Mouse (Mus musculus) intestine, embryonic 14.5 days (tissue): ENCODE results near the gene Mark4. TPM values are rescaled to one million over a fixed set of nuclear protein-coding genes. Genes with fewer than 3 reads are reported as not detected.

ENCODE experiments used
- ATAC-seq: fragments of 200-750 bp; cut with Nextera tagmentation; replicated peaks from 2 replicates; pipeline ENCODE4 v1.8.0; 2017; ENCODE audit warnings: low read depth, moderate number of reproducible peaks, moderate TSS enrichment, moderate library complexity; ENCODE audit not compliant: low FRiP score, low TSS enrichment
- DNase-seq: peaks from one replicate; pipeline ENCODE4 v3.0.0-alpha.2; 2018; ENCODE audit warnings: low spot score
- H3K27ac ChIP-seq: fragments of 300-500 bp; sonication (generic); 2 replicates; pipeline ENCODE4 v1.5.1; 2014; ENCODE audit warnings: low read depth, mild to moderate bottlenecking, control low read depth
- H3K27me3 ChIP-seq: fragments of 300-500 bp; sonication (generic); replicated peaks from 2 replicates; pipeline ENCODE4 v1.6.1; 2014; ENCODE audit warnings: low read length, control low read depth; ENCODE audit not compliant: control insufficient read depth, insufficient read depth
- H3K36me3 ChIP-seq: fragments of 300-500 bp; sonication (generic); 2 replicates; pipeline ENCODE4 v1.6.1; 2014; ENCODE audit warnings: low read length, control low read depth; ENCODE audit not compliant: control insufficient read depth, insufficient read depth
- H3K4me1 ChIP-seq: fragments of 300-500 bp; sonication (generic); replicated peaks from 2 replicates; pipeline ENCODE4 v1.6.1; 2014; ENCODE audit warnings: low read length, control low read depth, mixed read lengths; ENCODE audit not compliant: control insufficient read depth, insufficient read depth
- H3K4me2 ChIP-seq: fragments of 300-500 bp; sonication (generic); 2 replicates; pipeline ENCODE4 v1.6.1; 2014; ENCODE audit warnings: low read length
- H3K4me3 ChIP-seq: fragments of 300-500 bp; sonication (generic); 2 replicates; pipeline ENCODE4 v1.5.1; 2014; ENCODE audit warnings: low read depth, low read length, control low read depth, mixed read lengths
- H3K9ac ChIP-seq: fragments of 300-500 bp; sonication (generic); 2 replicates; pipeline ENCODE4 v1.6.1; 2014; ENCODE audit warnings: mild to moderate bottlenecking, low read length
- H3K9me3 ChIP-seq: fragments of 300-500 bp; sonication (generic); 2 replicates; pipeline ENCODE4 v1.6.1; 2016; ENCODE audit warnings: low read length, control low read depth; ENCODE audit not compliant: control insufficient read depth
- WGBS: fragments of 180-500 bp; shearing (Covaris S2); extraction: QIAGEN DNeasy Blood & Tissue Kit; methylation state at CpG from one replicate; pipeline ENCODE4 v1.1.7; 2014; 5-methylcytosine and 5-hydroxymethylcytosine counted together
- polyA plus RNA-seq: library from polyadenylated mRNA; unstranded; fragments of >200 nt; fragmentation: Nextera tagmentation; extraction: Ambion mirVana; gene quantifications from 2 replicates; pipeline ENCODE4 v1.2.1, GENCODE M21; 2014

Mark4 gene
- polyA plus RNA-seq, 1 experiment from 2014 or later: 8.5 TPM

DNA sequence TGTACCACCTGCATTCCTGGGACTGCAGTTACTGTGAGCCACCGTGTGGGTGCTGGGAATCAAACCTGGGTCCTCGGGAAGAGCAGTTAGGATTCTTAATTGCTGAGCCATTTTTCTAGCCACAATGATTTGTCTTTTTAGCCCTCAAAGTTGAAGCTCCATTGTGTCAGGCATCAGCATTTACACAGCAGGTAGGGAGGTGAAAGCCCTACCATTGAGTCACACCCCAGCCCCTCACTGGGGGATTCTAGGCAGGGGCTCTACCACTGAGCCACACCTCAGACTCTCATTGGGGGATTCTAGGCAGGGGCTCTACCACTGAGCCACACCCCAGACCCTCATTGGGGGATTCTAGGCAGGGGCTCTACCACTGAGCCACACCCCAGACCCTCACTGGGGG, 22.3 kb downstream of the Mark4 start:
- no peak overlapping the region for H3K4me2 ChIP-seq
- ATAC-seq: no peak
- H3K27me3 ChIP-seq: no peaks in the 10 kb centered on the region
- H3K9ac ChIP-seq: no peak overlapping the region
- no peak overlapping the region for H3K27ac ChIP-seq
- no peaks in the 10 kb centered on the region for H3K4me1 ChIP-seq
- H3K9me3 ChIP-seq: no peaks in the 10 kb centered on the region
- no peak for DNase-seq
- no peak overlapping the region for H3K4me3 ChIP-seq
- H3K36me3 ChIP-seq: peaks cover 83% of the 10 kb centered on the region
- 98% methylated on average over 2 of the region's 2 CpGs for WGBS

DNA sequence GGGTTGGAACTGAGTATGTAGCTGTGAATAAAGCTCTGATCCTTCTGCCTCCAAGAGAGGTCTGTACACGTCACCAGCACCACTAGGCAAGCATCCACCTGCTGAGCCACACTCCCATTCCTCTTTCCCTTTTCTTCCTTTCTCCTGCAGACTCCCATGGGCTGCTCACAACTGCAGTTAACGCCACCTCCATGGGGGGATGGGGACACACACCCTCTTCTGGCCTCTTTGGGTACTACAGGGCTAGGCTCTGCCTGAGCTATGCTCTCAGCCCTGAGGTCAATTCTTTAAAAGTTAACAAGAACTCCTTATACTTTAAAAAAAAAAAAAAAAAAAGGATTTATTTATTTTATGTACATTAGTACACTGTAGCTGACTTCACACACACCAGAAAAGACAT, 26.1 kb downstream of the Mark4 start:
- WGBS: 97% methylated on average over 2 of the region's 2 CpGs
- Histone ChIP-seq H3K9ac (no peak overlapping the region), H3K27ac (no peak overlapping the region), H3K4me2 (no peak overlapping the region), H3K27me3 (no peaks in the 10 kb centered on the region), H3K4me1 (no peaks in the 10 kb centered on the region), H3K9me3 (no peaks in the 10 kb centered on the region), H3K36me3 (peaks cover 98% of the 10 kb centered on the region), H3K4me3 (no peak overlapping the region)
- DNase-seq: no peak
- ATAC-seq: no peak

DNA sequence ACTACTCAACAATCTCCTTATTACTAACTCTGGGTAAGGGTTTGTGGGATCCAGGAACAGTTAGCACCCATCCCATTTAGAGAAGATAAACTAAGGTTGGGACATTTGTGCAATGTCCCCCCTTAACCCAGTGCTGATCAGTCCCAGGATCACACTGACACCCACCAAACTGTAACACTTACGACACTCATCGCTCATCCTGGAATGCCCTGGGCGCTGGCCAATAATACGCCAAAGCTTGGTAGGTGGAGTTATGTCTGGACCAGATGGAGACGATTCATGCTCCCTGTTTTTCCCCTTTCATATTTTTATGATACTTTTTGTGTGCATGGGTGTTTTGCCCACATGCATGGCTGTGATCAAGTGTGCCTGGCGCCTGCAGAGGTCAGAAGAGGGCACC, 28.2 kb downstream of the Mark4 start:
- Histone ChIP-seq H3K4me2 (no peak overlapping the region), H3K27me3 (no peaks in the 10 kb centered on the region), H3K36me3 (peaks cover 100% of the 10 kb centered on the region), H3K9me3 (no peaks in the 10 kb centered on the region), H3K4me3 (no peak overlapping the region), H3K27ac (no peak overlapping the region), H3K4me1 (no peaks in the 10 kb centered on the region), H3K9ac (no peak overlapping the region)
- no peak for DNase-seq
- ATAC-seq: no peak
- WGBS: 87% methylated on average over 6 of the region's 6 CpGs

DNA sequence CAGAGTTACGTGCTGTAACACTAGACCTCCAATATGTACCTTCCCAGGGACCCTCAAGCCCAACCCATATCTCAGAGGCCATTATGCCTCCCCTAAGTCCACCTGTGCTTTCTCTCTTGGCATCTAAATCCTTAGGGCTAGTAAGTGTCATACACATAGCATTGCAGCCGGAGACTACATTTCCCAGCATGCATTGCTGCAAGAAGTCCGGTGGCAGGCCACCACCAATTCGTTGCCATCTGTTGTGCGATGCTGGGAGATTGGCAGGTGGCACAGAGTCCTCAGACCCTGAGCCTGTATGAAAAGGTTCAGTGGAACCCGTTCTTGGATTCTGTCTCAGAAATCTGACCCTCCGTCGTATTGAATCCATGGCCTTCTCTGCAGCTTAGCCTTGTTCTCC, 28.9 kb downstream of the Mark4 start:
- Histone ChIP-seq H3K27me3 (no peaks in the 10 kb centered on the region), H3K4me1 (no peaks in the 10 kb centered on the region), H3K9me3 (no peaks in the 10 kb centered on the region), H3K4me2 (no peak overlapping the region), H3K9ac (no peak overlapping the region), H3K27ac (no peak overlapping the region), H3K36me3 (peaks cover 100% of the 10 kb centered on the region), H3K4me3 (no peak overlapping the region)
- WGBS: 82% methylated on average over 8 of the region's 8 CpGs
- DNase-seq: no peak
- no peak for ATAC-seq

DNA sequence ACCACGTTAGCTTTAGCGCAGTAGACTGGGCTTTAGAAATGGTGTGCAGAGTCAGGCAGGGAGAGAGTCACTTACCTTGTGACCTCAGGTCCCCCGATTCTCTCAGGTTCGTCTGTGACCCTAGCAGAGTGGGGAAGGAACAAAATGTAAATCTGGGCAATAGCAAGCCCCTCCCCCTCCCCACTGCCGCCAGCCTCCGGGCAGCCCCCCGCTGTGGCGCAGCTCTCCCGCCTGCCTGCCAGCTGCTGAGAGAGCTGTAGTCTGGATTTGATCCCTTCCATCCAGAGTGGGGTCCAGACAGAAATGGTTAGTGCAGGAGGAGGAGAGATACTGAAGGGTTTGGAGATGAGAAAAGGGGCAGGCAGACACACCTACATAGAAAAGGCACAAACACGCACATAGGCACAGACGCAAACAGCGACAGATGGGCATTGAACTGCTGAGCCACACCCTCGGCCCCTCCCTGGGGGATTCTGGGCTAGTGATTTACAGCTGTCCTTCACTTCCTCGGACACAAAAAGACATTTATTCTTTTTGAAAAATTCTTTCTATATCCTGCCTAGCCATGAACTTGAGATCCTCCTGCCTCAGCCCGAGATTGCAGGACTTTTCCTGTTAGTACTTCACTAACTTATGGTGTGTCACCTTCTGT, 30.5 kb downstream of the Mark4 start:
- no peaks in the 10 kb centered on the region for H3K9me3 ChIP-seq
- H3K36me3 ChIP-seq: peaks cover 86% of the 10 kb centered on the region
- no peak for ATAC-seq
- no peak overlapping the region for H3K27ac ChIP-seq
- 77% methylated on average over 15 of the region's 15 CpGs for WGBS
- H3K4me2 ChIP-seq: no peak overlapping the region
- H3K4me1 ChIP-seq: no peaks in the 10 kb centered on the region
- H3K4me3 ChIP-seq: no peak overlapping the region
- H3K9ac ChIP-seq: no peak overlapping the region
- no peak for DNase-seq
- no peaks in the 10 kb centered on the region for H3K27me3 ChIP-seq

DNA sequence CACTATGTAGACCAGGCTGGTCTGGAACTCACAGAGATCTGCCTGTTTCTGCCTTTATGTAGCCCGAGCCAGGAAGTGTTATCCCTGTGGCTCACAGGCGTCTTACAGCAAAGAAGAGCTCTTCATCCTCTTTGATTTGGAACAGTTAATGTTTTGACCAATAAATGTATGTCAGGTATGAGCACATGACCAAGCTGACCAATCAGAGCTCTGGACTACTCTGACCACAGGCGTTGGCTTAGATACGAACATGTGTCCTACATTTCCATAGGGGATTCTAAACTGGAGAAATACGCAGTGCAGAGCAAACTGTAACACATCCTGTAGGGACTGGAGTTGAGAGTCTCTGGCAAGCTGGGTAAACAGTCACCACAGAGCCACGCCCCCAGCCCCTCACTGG, 31.7 kb downstream of the Mark4 start:
- ATAC-seq (no peak), DNase-seq (no peak)
- peaks cover 74% of the 10 kb centered on the region for H3K36me3 ChIP-seq
- no peak overlapping the region for H3K4me3 ChIP-seq
- H3K4me1 ChIP-seq: no peaks in the 10 kb centered on the region
- H3K27me3 ChIP-seq: peaks cover 4% of the 10 kb centered on the region; the same call in 1 of the 2 replicates
- 92% methylated on average over 6 of the region's 6 CpGs for WGBS
- H3K9ac ChIP-seq: no peak overlapping the region
- H3K27ac ChIP-seq: no peak overlapping the region
- no peaks in the 10 kb centered on the region for H3K9me3 ChIP-seq
- H3K4me2 ChIP-seq: no peak overlapping the region

DNA sequence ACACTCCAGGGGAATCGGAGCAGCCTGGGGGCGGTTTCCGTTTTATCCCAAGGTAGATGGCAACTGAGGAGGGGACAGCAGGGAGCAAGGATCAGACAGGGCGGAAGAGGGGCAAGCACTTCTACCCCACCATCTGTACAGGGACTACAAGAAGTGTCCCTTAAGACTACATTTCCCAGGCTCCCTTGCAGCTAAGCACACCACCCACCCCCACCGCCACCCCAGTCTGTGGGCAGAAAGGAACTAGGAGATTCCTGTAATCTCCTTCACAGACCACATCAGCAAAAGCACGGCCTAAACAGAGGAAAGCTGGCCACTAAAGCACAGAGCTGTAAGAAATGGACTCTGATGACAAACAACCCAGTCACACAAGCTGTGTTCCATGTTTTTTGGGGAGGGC, 32.3 kb downstream of the Mark4 start:
- 81% methylated on average over 6 of the region's 6 CpGs for WGBS
- Histone ChIP-seq H3K9me3 (no peaks in the 10 kb centered on the region), H3K27ac (no peak overlapping the region), H3K9ac (no peak overlapping the region), H3K4me3 (no peak overlapping the region), H3K4me1 (no peaks in the 10 kb centered on the region), H3K27me3 (peaks cover 9% of the 10 kb centered on the region), H3K36me3 (peaks cover 68% of the 10 kb centered on the region), H3K4me2 (no peak overlapping the region)
- DNase-seq (no peak), ATAC-seq (no peak)

DNA sequence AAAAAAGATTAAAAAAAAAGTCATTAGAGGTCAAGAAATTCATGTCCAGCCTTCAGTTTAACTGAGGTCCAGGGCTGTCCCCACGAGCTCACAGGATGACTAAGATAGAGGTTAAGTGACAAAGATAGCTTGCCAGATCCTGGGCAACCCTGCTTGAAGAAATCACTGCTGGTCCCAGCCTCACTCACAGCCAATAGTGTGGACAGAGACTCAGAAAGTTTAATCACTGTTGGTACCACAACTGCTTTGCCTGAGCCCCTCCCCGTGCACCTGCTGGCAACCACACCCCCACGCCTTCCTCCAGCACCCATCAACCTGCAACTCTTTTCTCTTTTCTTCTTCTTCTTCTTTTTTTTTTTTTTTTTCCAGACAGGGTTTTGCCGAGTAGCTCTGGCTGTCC, 34.6 kb downstream of the Mark4 start:
- Histone ChIP-seq H3K27me3 (peaks cover 31% of the 10 kb centered on the region), H3K9ac (no peak overlapping the region), H3K9me3 (no peaks in the 10 kb centered on the region), H3K4me1 (no peaks in the 10 kb centered on the region; the same call in 1 of the 2 replicates), H3K36me3 (peaks cover 45% of the 10 kb centered on the region), H3K4me2 (no peak overlapping the region), H3K4me3 (no peak overlapping the region), H3K27ac (no peak overlapping the region)
- DNase-seq (no peak), ATAC-seq (no peak)
- 64% methylated on average over 4 of the region's 4 CpGs for WGBS

DNA sequence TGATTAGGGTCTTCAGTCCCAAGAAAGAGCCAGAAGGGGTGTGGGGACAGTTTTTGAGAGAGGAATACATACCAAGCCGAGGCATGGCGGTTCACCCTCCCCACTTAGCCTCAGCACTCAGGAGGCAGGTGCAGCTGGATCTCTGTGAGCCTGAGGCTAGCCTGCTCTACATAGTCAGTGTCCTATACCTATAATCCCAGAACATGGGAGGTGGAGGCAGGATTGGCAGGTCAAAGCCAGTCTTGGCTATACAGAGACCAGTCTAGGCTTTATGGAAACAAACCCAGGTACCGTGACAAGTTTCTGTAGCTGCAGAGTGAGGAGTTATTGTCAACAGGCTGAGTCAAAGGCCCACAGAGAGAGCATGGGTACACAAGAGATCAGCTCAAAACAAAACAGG, 35.5 kb downstream of the Mark4 start:
- Histone ChIP-seq H3K27ac (no peak overlapping the region), H3K4me2 (no peak overlapping the region), H3K9me3 (no peaks in the 10 kb centered on the region), H3K9ac (no peak overlapping the region), H3K4me1 (no peaks in the 10 kb centered on the region; the same call in 1 of the 2 replicates), H3K4me3 (no peak overlapping the region), H3K27me3 (peaks cover 40% of the 10 kb centered on the region), H3K36me3 (peaks cover 35% of the 10 kb centered on the region)
- no peak for ATAC-seq
- no peak for DNase-seq
- WGBS: 90% methylated on average over 3 of the region's 3 CpGs
